Comparison of ENCODE assay signal across 24 mouse cellular contexts in the genomic region with DNA sequence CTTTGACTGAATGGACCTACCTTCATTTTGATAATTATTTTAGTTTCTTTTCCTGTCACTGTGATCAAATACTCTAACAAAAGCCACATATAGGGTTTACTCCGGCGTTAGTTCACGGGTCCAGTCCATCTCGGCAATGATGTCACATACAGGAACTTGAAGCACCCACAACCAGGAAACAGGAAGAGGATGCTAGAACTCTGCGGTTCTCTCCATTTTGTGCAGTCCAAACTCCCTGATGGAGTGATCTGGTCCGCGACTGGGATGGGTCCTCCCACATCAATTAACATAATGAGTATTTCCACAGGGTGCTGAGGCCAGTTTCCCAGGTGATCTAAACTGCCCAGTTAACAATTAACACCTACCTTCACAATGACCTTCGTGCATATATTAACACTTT.
DNase-seq lines count a peak whose midpoint lies in the region; ATAC-seq lines count a peak whose summit lies in the region.
"Had no signal": no experiment of that assay in that cellular context is flagged by ENCODE, and none has a peak within 500 bp of the region (broad histone marks: within the 10 kb centered on the region; RNA-seq: fewer than 3 reads in every experiment).

No protein-coding gene starts in this region.

- no peak for ATAC-seq in liver, embryonic 13.5 days (ENCODE audit: low read depth)
- no peak for ATAC-seq in liver, embryonic 11.5 days (replicated peaks; ENCODE audit: low FRiP score)
- 0 out of 2 replicates have a peak, but pooled peaks have one; percentile 47 for ATAC-seq in common myeloid progenitor, adult 5-6 weeks (replicated peaks; ENCODE audit: low read depth, poor library complexity, severe bottlenecking)
- peak; percentile 48; the same call in 1 of the 2 replicates for ATAC-seq in megakaryocyte progenitor cell, adult 5-6 weeks (replicated peaks; ENCODE audit: poor library complexity)
- ATAC-seq: forebrain, embryonic 13.5 days; forebrain, embryonic 16.5 days; Patski had no signal

- H3K9ac ChIP-seq in liver, embryonic 13.5 days, result no peak overlapping the region
- H3K9ac ChIP-seq in liver, embryonic 11.5 days (ENCODE audit: low read depth, low read length), result no peak overlapping the region
- H3K9ac ChIP-seq: forebrain, embryonic 13.5 days; hindbrain, embryonic 12.5 days; hindbrain, embryonic 15.5 days had no signal

- 61% methylated on average over 8 of the region's 8 CpGs for WGBS in liver, embryonic 13.5 days (ENCODE audit: insufficient replicate concordance)
- 72% methylated on average over 8 of the region's 8 CpGs for WGBS in liver, embryonic 11.5 days

- H3K4me1 ChIP-seq in liver, embryonic 13.5 days (replicated peaks), result peaks cover 26% of the 10 kb centered on the region
- peaks cover 17% of the 10 kb centered on the region for H3K4me1 ChIP-seq in liver, embryonic 11.5 days (replicated peaks; ENCODE audit: control insufficient read depth, insufficient read depth, low read length)
- H3K4me1 ChIP-seq: hindbrain, embryonic 12.5 days; hindbrain, embryonic 15.5 days had no signal

- H3K27ac ChIP-seq in liver, embryonic 13.5 days, result 0 out of 2 replicates have a peak overlapping the region, but pooled peaks have one; percentile 70
- H3K27ac ChIP-seq in liver, embryonic 11.5 days (ENCODE audit: low read depth, low read length), result no peak overlapping the region
- H3K27ac ChIP-seq: forebrain, embryonic 10.5 days; forebrain, embryonic 13.5 days; gastrocnemius, adult 2 months; hindbrain, embryonic 12.5 days; hindbrain, embryonic 15.5 days had no signal

- peak; percentile 38 for DNase-seq in kidney, adult 11 months
- no peak for DNase-seq in kidney, postnatal 4 days
- no peak for DNase-seq in liver, embryonic 13.5 days
- no peak for DNase-seq in liver, embryonic 11.5 days (ENCODE audit: low spot score)
- DNase-seq in testis, postnatal 14 days (ENCODE audit: low spot score), result no peak
- DNase-seq in lung, postnatal 10 days, result no peak
- DNase-seq: adrenal gland, postnatal 10 days; adrenal gland, postnatal 36 days; cerebellum, adult 18-20 months; cerebellum, adult 9-10 months; cerebellum, postnatal 14 days; gastrocnemius, adult 2 months; gastrocnemius, postnatal 14 days had no signal

- H3K27me3 ChIP-seq in liver, embryonic 13.5 days, result no peaks in the 10 kb centered on the region
- no peaks in the 10 kb centered on the region for H3K27me3 ChIP-seq in liver, embryonic 11.5 days (replicated peaks; ENCODE audit: control insufficient read depth, insufficient read depth, low read length)
- H3K27me3 ChIP-seq: CH12.LX; forebrain, embryonic 13.5 days; hindbrain, embryonic 12.5 days; hindbrain, embryonic 15.5 days; Patski had no signal

- H3K36me3 ChIP-seq in liver, embryonic 13.5 days, result 0 out of 2 replicates have a peak, but pooled peaks cover 10% of the 10 kb centered on the region
- peaks cover 2% of the 10 kb centered on the region; the same call in 1 of the 2 replicates for H3K36me3 ChIP-seq in liver, embryonic 11.5 days (ENCODE audit: control insufficient read depth, insufficient read depth, low read length)
- H3K36me3 ChIP-seq: G1E had no signal

- no peaks in the 10 kb centered on the region for H3K9me3 ChIP-seq in liver, embryonic 13.5 days (replicated peaks)
- no peaks in the 10 kb centered on the region for H3K9me3 ChIP-seq in liver, embryonic 11.5 days (ENCODE audit: control insufficient read depth, low read length)
- H3K9me3 ChIP-seq: forebrain, embryonic 13.5 days; G1E; hindbrain, embryonic 12.5 days; hindbrain, embryonic 15.5 days had no signal

- no peak overlapping the region for H3K4me2 ChIP-seq in liver, embryonic 13.5 days
- no peak overlapping the region for H3K4me2 ChIP-seq in liver, embryonic 11.5 days
- H3K4me2 ChIP-seq: forebrain, embryonic 13.5 days; heart, embryonic 11.5 days; hindbrain, embryonic 12.5 days; hindbrain, embryonic 15.5 days had no signal

- H3K4me3 ChIP-seq in liver, embryonic 13.5 days (replicated peaks), result no peak overlapping the region
- H3K4me3 ChIP-seq in liver, embryonic 11.5 days (ENCODE audit: low read depth, low read length), result no peak overlapping the region
- H3K4me3 ChIP-seq: forebrain, embryonic 10.5 days; forebrain, embryonic 13.5 days; gastrocnemius, adult 2 months; hindbrain, embryonic 12.5 days; hindbrain, embryonic 15.5 days had no signal

Comparison
In these comparisons a context has a peak if more than half of its experiments do, and no peak if none do; other contexts are left out.
1. ATAC-seq: peak in common myeloid progenitor, adult 5-6 weeks (single experiment) and megakaryocyte progenitor cell, adult 5-6 weeks (single experiment); none in liver, embryonic 13.5 days (single experiment) and liver, embryonic 11.5 days (single experiment).